Mouse (Mus musculus): ENCODE results near the gene Coro6. TPM values are rescaled to one million over a fixed set of nuclear protein-coding genes. Genes with fewer than 3 reads are reported as not detected.

Coro6 gene
- polyA plus RNA-seq, 1 experiment = not detected

DNA sequence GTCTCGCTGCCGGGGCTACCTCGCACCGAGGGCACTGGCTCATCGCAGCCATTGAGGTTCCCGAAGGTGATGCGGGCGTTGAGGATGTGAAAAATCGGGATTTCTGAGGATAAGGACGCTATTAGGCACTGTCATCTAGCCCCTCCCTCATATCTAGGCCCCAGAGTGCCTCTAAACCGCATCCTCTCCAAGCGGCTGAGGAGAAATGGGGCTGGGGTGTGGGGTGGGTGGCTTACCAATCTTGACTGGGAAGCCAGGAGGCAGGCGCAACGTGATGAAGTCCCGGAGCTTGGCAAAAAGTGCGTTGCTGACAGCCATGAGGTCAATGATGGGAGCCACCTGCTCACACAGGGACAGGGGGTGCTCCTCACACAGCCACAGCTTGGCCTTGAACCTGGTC, 10.6 kb downstream of the Coro6 start:
- Histone ChIP-seq H3K27ac (ENCODE audit: insufficient read depth, low read depth, low read length) (no peak overlapping the region), H3K4me3 (ENCODE audit: insufficient read depth, low read depth, low read length) (no peak overlapping the region), H3K4me1 (ENCODE audit: control insufficient read depth, insufficient read depth, low read length) (peaks cover 13% of the 10 kb centered on the region)
- WGBS = 92% methylated on average over 16 of the region's 16 CpGs
- TF ChIP-seq CTCF (IDR thresholded peaks at IDR 0.05; ENCODE audit: insufficient read depth, low read depth, low read length) = no peak
- no peak for TF ChIP-seq POLR2A (IDR thresholded peaks at IDR 0.05; ENCODE audit: insufficient read depth, low read depth, low read length)

GRCm38 (mm10) chr11:77476216-77476615, 14.0 kb downstream of the Coro6 start:
- H3K4me3 ChIP-seq (ENCODE audit: insufficient read depth, low read depth, low read length) = no peak overlapping the region
- H3K27ac ChIP-seq (ENCODE audit: insufficient read depth, low read depth, low read length) = no peak overlapping the region
- TF ChIP-seq CTCF (IDR thresholded peaks at IDR 0.05; ENCODE audit: insufficient read depth, low read depth, low read length) (no peak), POLR2A (IDR thresholded peaks at IDR 0.05; ENCODE audit: insufficient read depth, low read depth, low read length) (no peak)
- 94% methylated on average over 14 of the region's 14 CpGs for WGBS
- H3K4me1 ChIP-seq (ENCODE audit: control insufficient read depth, insufficient read depth, low read length) = peaks cover 8% of the 10 kb centered on the region

GRCm38 (mm10) chr11:77476895-77477294, 14.7 kb downstream of the Coro6 start:
- Histone ChIP-seq H3K27ac (ENCODE audit: insufficient read depth, low read depth, low read length) (no peak overlapping the region), H3K4me1 (ENCODE audit: control insufficient read depth, insufficient read depth, low read length) (peaks cover 11% of the 10 kb centered on the region), H3K4me3 (ENCODE audit: insufficient read depth, low read depth, low read length) (no peak overlapping the region)
- WGBS = 91% methylated on average over 6 of the region's 6 CpGs
- TF ChIP-seq CTCF (IDR thresholded peaks at IDR 0.05; ENCODE audit: insufficient read depth, low read depth, low read length) (no peak), POLR2A (IDR thresholded peaks at IDR 0.05; ENCODE audit: insufficient read depth, low read depth, low read length) (no peak)

DNA sequence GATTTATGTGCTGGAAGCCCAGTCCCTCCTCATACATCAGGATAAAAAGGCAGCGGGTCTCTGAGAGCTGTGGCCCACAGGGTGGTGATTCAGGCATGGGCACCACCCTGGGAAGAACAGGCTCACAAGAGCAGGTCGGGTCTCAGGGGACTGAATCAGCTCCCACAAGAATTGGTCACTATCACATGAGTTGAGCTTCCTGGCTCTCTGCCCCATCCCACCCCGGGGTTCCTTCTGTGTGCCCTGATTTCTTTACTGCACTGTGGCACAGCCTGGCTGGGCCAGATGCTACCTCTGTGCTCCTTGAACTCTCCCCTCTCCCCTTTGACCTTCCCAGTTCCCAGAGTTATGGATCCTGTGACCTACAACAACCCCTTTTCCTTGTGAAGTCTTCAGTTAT, 20.8 kb downstream of the Coro6 start:
- Histone ChIP-seq H3K27ac (ENCODE audit: insufficient read depth, low read depth, low read length) (no peak overlapping the region), H3K4me1 (ENCODE audit: control insufficient read depth, insufficient read depth, low read length) (peaks cover 44% of the 10 kb centered on the region), H3K4me3 (ENCODE audit: insufficient read depth, low read depth, low read length) (no peak overlapping the region)
- TF ChIP-seq POLR2A (IDR thresholded peaks at IDR 0.05; ENCODE audit: insufficient read depth, low read depth, low read length) = no peak
- TF ChIP-seq CTCF (IDR thresholded peaks at IDR 0.05; ENCODE audit: insufficient read depth, low read depth, low read length) = no peak
- 55% methylated on average over 3 of the region's 3 CpGs for WGBS

DNA sequence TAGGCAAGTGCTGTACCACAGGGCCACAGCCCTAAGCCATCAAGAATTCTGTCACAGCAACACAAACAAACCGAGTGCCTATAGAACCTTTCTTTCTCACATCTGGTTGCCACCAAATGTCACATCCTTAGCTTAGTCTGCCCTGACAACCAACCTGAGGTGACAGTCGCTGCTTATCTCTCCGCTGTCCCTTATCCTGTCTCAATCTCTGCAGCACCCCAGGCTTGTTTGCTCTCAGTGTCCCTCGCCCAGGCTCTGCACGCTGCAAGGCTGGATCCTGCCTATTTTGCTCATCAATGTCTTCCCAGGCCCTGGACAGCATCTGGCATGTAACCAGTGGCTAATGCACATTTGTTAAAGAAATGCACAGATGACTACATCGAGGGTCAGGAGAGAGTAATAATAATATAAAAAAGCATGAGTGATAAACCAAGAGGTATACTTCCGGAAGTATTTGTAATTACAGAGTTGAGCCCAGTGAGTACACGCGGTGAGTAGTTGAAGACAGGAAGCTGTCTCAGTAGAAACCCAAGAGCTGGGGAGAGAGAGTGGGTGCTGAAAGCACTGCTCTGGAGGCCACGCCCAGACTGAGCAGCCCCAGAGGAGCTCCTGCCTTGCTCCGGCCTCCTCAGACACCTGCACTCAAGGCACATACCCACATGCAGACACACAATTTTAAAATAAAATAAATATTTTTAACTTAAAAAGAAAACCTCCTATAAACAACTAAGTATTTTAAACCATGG, 21.5 kb downstream of the Coro6 start:
- 54% methylated on average over 11 of the region's 11 CpGs for WGBS
- no peak for TF ChIP-seq CTCF (IDR thresholded peaks at IDR 0.05; ENCODE audit: insufficient read depth, low read depth, low read length)
- no peak for TF ChIP-seq POLR2A (IDR thresholded peaks at IDR 0.05; ENCODE audit: insufficient read depth, low read depth, low read length)
- Histone ChIP-seq H3K4me1 (ENCODE audit: control insufficient read depth, insufficient read depth, low read length) (peaks cover 50% of the 10 kb centered on the region), H3K4me3 (ENCODE audit: insufficient read depth, low read depth, low read length) (no peak overlapping the region), H3K27ac (ENCODE audit: insufficient read depth, low read depth, low read length) (no peak overlapping the region)

DNA sequence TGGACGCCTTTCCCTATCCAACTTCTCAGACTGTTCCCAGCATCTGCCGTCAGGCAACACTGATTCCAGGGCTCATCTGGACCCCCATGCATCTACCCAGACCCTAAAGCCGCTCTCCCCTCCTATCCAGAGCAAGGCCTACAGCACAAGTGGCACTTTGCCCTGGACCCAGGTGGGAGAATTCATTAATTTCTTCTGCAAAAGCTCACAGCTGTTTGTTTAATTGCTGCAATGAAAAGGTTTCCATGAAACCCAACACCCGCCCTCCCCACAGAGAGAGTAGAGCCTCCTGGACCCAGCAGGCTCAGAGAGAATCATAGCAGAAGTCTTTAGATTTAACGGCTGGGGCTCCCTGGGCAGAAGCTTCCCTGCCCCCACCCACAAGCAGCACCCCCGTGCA, 23.0 kb downstream of the Coro6 start:
- no peak for TF ChIP-seq POLR2A (IDR thresholded peaks at IDR 0.05; ENCODE audit: insufficient read depth, low read depth, low read length)
- no peak for TF ChIP-seq CTCF (IDR thresholded peaks at IDR 0.05; ENCODE audit: insufficient read depth, low read depth, low read length)
- 41% methylated on average over 6 of the region's 6 CpGs for WGBS
- H3K4me3 ChIP-seq (ENCODE audit: insufficient read depth, low read depth, low read length) = no peak overlapping the region
- no peak overlapping the region for H3K27ac ChIP-seq (ENCODE audit: insufficient read depth, low read depth, low read length)
- peaks cover 57% of the 10 kb centered on the region for H3K4me1 ChIP-seq (ENCODE audit: control insufficient read depth, insufficient read depth, low read length)

DNA sequence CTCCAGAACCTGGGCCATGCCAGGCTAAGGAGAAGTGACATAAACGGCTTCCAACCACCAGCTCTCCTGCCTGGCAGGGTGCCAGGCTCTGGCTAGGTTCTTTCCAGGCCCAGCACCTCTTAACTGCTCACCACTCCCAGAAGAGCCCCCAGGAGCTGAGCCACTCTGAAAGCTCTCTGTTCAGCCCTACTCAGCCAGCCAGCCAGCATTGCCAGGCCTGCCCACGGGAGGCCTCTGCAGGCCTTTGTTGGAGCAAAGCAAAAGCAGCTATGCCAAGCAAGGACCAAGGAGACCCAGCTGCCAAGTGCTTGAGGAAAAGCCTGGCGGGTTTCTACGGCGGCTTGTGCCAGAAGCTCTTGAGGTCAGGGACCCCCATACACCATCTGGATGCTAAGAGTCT, 24.6 kb downstream of the Coro6 start:
- Histone ChIP-seq H3K4me1 (ENCODE audit: control insufficient read depth, insufficient read depth, low read length) (peaks cover 68% of the 10 kb centered on the region), H3K4me3 (ENCODE audit: insufficient read depth, low read depth, low read length) (peak overlapping the region; percentile 4; the same call in 1 of the 2 replicates), H3K27ac (ENCODE audit: insufficient read depth, low read depth, low read length) (0 out of 2 replicates have a peak overlapping the region, but pooled peaks have one; percentile 36)
- peak; percentile 36; the same call in 1 of the 2 replicates for TF ChIP-seq CTCF (IDR thresholded peaks at IDR 0.05; ENCODE audit: insufficient read depth, low read depth, low read length)
- TF ChIP-seq POLR2A (IDR thresholded peaks at IDR 0.05; ENCODE audit: insufficient read depth, low read depth, low read length) = no peak
- 15% methylated on average over 5 of the region's 5 CpGs for WGBS

DNA sequence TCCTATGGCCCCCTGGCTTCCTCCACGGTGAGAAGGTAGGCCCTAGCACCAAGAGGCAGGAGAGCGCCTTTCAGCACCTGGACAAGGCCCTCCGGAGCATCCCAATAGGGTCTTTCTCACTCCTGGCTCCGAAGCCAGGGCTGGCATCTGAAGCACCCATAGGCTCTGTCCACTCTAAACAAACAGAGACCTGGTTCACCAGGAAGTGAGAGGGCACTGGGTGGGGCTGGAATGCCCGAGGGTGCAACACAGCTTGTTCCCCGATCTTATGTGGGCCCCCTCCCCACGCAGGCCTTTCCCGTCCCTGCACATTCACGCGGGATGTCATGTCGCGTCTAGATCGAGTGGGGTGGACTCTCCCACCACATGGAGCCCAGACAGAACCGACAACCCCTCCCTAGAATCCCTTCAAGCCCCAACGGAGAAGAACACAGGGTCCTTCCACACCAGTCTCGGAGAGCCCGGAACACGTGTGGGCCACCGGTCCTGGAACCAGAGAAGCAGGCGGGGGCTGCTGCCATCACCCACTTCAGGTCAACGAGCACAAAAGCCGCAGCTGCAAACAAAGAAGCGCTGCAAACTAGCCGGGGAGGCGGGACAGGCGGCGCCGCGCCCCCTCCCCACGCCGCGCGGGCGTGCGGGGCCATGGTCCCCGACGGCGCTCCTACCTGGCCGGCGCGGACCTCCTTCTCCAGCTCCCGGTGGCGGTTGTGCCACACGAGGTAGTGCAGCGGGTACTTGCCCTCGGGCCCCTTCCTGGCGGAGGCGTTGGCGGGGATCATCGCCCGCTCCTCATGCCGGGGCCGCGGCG, 26.8 kb downstream of the Coro6 start:
- Histone ChIP-seq H3K4me3 (ENCODE audit: insufficient read depth, low read depth, low read length) (peak overlapping the region; percentile 80), H3K4me1 (ENCODE audit: control insufficient read depth, insufficient read depth, low read length) (peaks cover 57% of the 10 kb centered on the region), H3K27ac (ENCODE audit: insufficient read depth, low read depth, low read length) (peak overlapping the region; percentile 40)
- WGBS = 3% methylated on average over 55 of the region's 55 CpGs
- no peak for TF ChIP-seq CTCF (IDR thresholded peaks at IDR 0.05; ENCODE audit: insufficient read depth, low read depth, low read length)
- TF ChIP-seq POLR2A (IDR thresholded peaks at IDR 0.05; ENCODE audit: insufficient read depth, low read depth, low read length) = no peak
